Mouse (Mus musculus) embryo, embryonic 9.5 days (tissue): ENCODE results near the gene Cyct.
A peak's percentile ranks its signal among the peaks of the same experiment; 100 is the strongest.

Experiments
- DNase-seq: peaks from one replicate; pipeline ENCODE4 v3.0.0-alpha.2; 2017; ENCODE audit errors: extremely low spot score

Cyct gene

DNA sequence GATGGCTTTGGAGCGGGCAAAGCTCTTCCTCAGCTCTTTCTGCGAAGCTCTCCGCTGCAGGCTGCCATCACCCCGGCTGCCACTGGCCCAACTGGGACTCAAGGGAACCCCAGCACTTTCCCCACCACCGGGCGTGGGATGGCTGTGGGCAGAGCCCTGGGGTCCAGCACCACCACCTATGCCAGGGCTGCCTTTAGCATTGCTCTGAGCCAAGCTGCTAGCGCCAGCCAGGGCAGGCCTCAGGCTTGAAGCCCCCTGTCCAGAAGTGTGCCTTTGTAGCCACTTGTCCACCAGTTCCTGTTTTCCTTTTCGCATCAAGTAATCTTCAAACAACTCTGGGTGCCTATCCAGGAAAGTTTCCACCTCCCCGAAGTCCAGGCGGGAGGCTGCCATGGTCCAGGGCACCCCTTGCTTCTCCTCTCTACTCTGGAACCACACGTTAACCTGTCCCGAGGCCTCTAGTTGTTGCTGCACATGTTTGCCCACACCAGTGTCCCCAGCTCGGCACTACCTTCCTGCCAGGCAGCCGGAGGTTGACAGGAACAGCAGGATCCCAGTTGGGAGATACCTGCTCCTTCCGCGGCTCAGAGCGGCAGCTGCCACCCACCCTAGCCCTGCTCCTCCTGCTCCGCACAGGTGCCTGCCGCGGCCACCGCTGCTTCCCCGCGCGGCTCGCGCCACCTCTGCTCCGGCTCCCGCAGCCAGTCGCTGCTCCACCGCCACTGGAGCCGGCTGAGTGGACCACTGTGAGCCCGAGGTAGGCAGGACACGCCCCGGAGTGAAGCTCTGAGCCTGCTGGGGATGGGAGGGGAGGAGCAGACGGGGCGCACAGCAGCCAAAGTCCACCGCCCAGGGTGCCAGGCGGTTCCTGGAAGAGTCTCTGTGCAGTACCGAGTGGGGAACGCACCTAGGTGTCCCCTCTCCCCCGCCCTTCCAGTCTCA, 21.8 kb downstream of the Cyct start, which contains the start of gene Pde11a:
Pde11a (minus strand) TSS at position 560 of the 942 bp plus-strand sequence.
- DNase-seq: peak; percentile 31

DNA sequence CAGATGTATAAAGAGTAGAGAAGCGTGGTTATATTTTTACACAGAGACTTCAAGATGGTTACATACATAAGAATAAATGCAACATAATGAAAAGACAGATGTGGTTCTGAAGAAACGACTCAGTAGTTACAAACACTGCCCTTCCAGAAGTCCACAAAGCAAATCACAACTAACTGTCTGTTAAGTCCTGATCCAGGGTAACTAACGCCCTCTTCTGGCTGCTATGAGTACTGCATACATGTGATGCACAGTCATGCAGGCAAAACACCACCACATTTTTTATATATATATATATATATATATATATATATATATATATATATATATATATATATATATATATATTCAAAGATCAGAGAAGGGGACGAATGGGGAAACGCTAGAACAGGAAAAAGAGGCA, 25.7 kb downstream of the Cyct start:
- DNase-seq: no peak

DNA sequence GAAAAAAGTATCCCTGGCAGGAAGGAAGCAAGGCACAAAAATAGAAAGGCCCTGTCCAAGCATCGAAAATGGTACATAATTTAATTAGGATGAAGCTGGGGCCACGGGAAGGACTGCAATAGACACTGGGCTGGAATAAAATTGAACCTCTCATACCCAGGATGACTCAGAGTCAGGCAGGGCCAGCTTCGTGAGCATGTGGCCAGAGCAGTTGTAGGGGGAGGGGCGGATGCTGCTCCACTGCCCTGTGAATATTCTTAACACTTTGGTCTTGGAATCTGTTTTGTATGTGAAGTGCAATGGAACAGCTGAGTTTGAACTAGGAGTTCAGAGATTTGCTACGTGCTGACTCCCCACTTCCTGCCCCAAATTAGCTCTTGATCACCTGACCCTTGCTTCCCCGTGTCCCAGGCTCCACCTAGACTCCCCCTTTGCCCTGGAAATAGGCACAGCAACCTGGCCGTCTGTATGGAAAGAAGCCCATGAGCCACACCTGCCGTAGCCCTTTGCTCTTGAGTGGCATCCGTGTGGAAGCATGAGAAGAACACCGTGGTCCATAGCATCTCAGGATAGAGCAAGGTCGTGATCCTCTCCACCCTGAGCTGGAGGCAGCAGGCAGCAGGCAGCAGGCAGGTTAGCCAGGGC, 28.0 kb downstream of the Cyct start:
- DNase-seq: no peak

DNA sequence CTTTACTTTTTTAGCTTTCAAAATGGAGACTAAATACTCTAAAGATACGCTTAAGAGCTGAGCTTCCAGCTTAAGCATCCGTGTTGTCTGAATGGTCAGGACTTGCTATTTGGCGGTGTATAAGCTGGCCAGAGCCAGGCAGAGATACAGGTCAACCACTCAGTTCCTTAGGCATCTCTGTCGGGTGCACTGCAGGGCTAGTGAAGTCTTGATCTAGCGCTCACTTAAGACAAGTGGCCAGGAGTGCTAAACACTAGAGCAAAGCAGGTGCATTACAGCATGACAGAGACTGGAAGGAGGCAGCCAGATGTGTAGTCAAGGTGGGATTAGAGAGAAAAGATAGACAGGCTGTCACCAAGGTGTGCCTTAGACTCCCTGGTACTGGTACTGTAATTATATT, 30.2 kb downstream of the Cyct start:
- DNase-seq: no peak

DNA sequence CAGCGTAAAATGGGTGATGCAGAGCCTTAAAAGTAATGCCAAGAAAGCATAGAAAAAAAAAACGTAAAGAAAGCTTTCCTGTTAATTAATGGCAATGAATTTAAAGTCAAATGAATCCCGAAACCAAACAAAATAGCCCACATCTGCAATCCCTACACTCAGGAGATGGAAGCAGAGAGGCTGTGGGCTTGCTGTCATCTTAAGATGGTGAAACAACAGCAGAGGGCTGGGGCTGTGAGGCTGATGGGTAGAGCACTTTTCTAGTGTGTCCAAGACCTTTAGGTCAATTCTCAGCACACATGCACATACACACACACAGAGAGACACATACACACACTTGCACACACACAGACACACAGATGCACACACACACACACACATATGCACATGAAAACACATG, 34.1 kb downstream of the Cyct start:
- DNase-seq: no peak

DNA sequence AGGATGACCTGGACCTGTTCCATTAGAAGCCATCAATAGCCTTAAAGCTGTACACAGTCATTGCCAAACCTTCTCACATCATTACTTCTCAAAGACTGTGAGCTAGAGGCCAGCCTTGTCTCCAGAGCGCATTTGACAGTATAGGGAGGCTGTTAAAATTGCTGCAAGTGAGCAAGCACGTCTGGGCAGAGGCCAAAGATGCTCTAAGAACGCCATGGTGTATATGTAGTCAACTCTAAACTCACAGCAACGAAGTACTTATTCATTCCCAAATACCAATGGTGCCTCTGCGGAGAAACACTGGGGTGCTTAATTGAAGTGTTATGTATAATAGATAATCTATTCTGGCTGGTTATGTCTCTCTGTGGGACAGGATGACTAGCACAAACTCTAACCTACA, 35.8 kb downstream of the Cyct start:
- DNase-seq: no peak

DNA sequence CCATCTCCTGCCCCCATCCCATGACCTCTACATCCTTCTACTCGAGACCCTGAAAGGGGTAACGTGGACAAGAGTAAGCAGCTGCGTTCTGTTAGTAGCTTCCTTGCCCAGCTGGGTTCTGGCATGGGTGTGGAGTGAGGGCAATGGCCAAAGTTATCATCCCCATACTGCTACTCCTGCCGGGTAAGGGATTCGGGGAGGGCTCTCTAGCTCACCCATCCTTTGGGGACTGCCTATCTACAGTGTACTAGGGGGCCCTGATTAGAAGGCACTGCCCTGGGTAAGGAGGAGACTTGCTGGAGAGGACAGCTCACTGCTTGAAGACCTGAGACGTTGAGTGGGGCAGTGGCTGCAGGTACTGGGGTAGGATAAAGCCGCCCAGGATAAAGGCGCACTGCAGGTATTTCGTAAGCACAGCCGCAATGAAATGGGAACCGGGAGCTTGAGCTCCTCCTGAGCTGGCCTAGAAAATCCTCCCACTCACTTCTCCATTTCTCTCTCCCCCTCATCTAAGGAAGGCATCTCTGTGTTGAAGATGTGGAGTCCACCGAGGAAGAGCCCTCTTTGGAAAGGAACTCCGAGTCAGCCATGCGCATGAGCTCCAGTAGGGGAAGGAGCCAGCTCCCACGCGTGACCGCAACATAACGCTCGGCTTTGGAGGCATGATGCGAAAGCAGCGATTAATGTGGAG, 36.9 kb downstream of the Cyct start:
- no peak for DNase-seq

DNA sequence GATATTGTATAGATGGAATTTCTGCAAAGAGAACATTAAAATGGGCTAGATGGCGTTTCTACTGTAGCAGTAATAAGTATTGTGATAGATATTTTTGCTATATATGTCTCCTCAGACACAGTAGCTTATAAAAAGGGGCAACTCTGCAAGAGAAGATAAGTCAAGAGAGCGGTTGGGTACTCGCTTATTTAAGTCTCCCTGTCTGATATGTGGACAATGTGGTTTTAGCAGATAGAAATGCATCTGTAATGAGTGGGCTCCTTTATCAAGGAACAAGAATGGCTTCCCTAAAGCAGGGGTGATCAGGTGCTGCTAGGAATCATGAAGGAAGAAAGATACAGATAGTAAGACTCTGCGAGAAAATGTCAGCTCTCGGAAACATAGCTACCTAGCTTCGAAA, 39.9 kb downstream of the Cyct start:
- no peak for DNase-seq

DNA sequence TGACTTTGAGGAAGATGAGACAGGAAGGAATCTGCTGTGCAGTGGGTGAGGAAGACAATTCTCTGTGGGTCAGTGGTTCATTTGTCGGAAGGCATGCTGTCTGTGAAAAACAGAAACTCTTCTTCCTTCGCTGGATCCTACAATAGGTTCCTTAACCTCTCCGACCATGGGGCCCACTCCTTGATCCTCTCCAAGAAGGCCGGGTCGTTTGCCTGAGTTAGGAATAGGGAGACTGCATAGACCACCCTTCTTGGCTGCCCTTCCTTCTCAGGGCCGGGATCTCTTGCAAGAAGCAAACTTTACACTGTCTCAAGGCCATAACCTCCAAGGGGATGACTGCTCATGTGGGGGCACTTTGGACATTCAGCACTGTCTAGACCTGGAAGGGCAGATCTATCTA, 41.0 kb downstream of the Cyct start:
- no peak for DNase-seq
